Mouse (Mus musculus) gastrocnemius, postnatal 14 days (tissue): ENCODE results near the gene Nme4. TPM values are rescaled to one million over a fixed set of nuclear protein-coding genes. Genes with fewer than 3 reads are reported as not detected.
A peak's percentile ranks its signal among the peaks of the same experiment; 100 is the strongest.

Experiments used
- DNase-seq: peaks from one replicate; pipeline ENCODE4 v3.0.0; 2021; ENCODE audit warnings: mixed read lengths
- intact Hi-C: fragments of 180-260 bp; cut with DNase I; formaldehyde crosslinking; loops from one replicate; pipeline ENCODE4 v1.15.1; 2025; ENCODE audit warnings: low total_unique reads
- long read RNA-seq, 2 experiments: library from polyadenylated mRNA; stranded (forward); transcript quantifications; one replicate each; pipeline ENCODE4 v2.0.0; 2021
- total RNA-seq, 2 experiments: library from RNA; stranded (reverse); gene quantifications; 2 replicates each; pipeline ENCODE4 v1.2.3; 2021

Gene Nme4
- total RNA-seq: 1 to 10 TPM; 3.0 to 3.9 TPM
- long read RNA-seq, experiment 1, partial matches to known transcripts: 0 of 2 reads
- long read RNA-seq, experiment 1, other reads (novel, unspliced or antisense): 0 of 2 reads
- long read RNA-seq, experiment 2, partial matches to known transcripts: 0 of 3 reads
- long read RNA-seq, experiment 2, other reads (novel, unspliced or antisense): 0 of 3 reads

DNA sequence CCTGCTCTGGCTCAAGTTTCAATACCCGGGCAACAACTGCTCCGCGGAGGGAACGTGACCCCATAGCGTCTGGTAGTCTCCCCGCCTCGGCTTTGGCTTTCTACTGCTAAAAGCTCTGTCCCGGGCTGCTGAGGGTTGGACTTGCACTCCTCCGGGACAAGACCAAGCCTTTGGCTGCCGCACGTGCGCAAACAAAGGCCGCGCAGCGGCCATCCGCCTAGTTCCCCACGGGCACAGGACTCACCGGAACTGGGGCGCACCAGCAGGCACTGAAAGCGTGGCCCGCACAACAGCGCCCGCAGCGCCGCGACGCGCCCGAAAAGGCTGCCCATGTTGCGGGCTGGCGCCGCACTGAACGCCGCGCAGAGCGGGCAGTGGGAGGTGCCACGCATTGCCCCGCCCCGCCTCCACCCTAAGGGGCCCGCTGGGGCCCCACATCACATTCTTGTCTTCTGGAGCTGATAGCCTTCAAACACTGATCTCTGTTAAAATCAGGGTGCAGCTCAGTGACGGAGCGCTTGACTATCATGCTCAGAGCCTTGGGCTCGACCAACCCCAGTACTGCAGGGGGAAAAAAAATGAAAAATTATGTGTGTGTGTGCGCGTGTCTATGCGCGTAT is at the start of gene Nme4:
Nme4 (minus strand) TSS at position 482 of the 620 bp plus-strand sequence.
- intact Hi-C loops: no loop called here
- DNase-seq: peak; percentile 34

DNA sequence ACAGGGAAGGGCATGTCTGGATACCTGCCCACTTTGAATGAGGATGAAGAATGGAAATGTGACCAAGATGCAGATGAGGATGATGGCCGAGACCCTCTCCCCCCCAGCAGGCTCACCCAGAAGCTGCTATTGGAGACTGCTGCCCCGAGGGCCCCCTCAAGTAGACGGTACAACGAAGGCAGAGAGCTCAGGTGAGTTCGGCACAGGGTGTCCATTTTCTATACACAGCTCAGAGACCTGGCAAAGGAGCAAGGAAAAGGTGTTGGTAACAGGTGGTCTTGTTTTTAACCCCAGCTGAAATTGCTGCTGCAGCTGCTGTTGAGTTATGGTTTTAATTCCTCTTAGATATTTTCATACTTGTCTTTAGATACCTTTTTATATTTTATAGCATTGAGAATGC is 48.0 kb upstream of the Nme4 start:
- DNase-seq: no peak
- intact Hi-C loops: no loop called here

DNA sequence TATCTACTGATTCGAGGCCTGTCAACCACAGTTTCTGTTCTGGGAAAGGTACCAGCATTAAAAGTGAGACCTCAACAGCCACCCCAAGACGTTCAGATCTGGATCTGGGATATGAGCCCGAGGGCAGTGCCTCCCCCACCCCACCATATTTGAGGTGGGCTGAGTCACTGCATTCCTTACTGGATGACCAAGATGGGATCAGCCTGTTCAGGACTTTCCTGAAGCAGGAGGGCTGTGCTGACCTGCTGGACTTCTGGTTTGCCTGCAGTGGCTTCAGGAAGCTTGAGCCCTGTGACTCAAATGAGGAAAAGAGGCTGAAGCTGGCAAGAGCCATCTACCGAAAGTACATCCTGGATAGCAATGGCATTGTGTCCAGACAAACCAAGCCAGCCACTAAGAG is 47.4 kb upstream of the Nme4 start:
- no peak for DNase-seq
- intact Hi-C loops: no loop called here

DNA sequence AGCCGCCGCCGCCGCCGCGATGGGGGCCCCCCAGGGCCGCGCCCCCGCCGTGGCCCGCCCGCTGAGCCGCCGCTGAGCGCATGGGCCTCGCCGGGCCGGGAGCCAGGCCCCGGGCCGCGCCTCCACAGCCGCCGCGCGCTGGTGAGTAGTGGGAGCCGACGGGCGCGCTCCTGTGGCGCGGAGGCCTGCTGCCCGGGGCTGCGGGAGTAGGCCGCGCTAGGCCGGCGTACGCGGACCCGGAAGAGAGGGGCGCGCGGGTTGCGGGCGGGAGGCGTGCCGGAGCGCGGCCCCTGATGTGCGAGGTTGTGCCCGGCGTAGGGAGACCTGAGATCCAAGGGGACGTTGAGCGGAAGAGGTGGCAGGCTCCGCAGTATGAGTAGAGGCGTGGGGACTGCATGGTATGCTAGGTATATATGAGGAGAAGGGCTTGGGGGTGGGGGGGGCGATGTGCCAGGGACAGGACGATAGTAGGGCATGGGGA is 43.5 kb upstream of the Nme4 start:
- intact Hi-C loops: loop anchor here (10.0 kb wide), 1 partner anchor 106 kb away; the partner anchor contains the start of gene Fam234a
- DNase-seq: peak; percentile 62

DNA sequence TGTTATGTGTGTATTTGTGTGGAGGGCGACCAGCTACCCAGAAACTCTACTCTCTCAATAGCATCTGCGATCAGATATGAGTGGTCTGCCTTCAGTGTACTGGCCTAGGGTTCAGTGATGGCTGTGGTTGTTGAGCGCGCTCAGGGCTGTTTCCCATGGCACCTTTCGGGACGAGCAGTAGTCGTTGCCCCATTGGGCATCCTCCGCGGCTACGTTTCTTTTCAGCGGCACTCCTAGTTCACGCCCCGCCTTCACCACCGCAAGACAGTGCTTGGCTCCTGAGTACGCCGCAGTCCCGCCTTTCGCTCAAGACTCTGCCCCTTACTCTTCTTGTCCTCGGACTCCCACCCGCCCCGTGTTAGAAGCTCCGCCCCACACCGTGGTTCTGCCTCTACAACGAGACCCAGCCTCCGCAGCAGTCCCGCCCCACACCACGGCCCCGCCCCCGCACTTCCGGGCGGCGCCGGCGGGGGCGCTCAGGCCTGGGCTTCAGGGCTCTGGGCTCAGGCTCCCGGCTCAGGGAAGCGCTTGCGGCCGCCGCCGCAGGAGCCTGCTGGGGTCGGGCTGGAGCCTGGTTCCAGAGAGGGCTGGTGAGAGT is 42.9 kb upstream of the Nme4 start, which contains the start of gene Axin1:
Axin1 (plus strand) TSS at position 450 of the 598 bp plus-strand sequence.
- peak; percentile 91 for DNase-seq
- intact Hi-C loops: loop anchor here (10.0 kb wide), 1 partner anchor 106 kb away; the partner anchor contains the start of gene Fam234a

DNA sequence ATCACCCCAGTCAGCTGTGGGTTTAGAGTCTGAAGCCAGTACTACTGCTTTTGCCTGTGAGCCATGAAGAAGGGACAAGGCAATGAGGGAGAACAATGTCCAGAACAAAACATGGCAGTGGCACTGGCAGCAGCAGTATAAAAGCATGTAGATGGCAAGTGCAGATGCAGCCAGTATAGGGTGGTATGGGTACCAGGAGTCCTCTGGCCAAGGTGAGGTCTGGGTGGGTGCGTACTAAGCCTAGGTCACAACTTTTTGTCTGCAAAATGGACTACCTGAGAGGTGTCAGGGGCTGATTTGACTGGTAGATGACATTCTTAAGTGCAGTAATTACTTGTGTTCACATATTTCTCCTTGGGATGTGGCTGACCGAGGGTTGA is 42.3 kb upstream of the Nme4 start:
- intact Hi-C loops: loop anchor here (10.0 kb wide), 1 partner anchor 107 kb away; the partner anchor contains the start of gene Fam234a
- no peak for DNase-seq

DNA sequence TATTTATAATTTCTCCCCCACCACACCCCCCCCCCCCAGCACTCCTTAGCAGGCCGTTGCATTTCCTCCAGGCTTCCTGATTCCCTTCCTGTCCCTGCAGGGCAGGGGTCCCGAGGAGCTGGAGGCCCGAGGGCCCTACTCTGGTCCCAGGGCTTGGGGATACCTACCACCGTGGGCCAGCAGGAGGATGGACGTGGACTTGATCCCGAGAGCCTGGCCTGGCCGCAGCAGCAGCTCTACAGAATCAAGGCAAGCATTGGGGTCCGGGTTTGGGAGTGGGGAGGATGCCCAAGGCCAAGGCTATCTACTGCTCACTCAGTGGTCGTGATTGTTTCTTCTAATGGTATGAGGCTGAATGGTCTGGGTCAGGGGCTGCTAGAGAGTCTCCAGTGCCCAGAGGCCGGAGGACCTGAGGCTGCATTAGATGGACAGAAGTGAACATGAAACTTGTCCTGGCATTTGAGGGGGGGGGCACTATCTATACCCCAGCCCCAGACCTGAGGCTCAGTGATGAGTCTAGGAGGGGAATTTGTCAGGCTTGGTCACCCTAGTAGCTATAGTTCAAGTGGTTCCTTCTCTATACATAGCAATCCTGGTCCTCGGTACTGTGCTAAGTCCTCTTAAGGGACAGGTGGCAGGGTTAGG is 41.8 kb upstream of the Nme4 start:
- intact Hi-C loops: loop anchor here (10.0 kb wide), 1 partner anchor 108 kb away; the partner anchor contains the start of gene Fam234a

DNA sequence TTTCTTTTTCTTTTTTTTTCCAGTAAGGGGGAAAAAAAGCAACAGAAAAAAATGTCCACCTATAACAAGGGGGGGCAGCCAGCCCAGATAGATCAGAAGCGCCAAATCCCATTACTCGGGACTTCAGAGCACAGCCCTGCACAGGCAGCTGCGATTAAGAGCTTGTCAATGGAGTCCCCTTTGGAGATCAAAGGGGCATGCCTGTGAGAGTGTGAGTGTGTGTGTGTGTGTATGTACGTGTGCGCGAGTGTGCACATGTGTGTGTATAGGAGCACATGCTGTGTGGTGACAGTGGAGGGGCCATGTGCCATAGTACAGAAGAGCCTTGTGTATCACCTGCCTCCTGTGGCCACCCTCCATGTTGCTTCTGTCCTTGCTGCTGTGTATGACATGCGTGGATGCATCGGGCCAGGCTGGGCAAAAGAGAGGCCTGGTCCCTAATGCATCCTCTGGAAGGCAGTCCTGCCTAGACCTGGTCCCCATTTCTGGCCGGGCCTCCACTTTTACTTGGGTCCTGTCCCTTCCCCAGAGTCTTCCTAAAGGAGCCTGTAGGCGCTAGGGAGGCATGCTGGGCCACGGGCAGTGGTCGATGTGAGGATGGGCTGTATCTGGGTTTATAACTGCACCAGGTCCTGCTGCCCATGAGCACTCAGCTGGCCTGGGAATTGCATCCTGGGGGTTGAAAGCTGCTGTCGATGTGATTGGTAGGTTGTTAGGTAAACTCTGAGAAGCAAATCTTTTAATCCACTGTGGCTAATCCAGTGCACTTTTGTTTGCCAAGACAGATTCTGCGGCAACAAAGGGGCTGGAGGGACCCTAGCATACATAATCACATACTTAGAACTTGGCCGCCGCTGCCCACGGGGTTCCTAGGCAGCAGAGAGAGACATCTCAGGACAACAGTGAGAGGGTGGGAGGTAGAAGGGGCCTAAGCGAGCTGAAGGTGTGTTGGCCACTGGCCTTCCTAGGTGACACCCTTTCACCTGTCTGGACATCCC is 36.8 kb upstream of the Nme4 start:
- DNase-seq: no peak
- intact Hi-C loops: loop anchor here (10.0 kb wide), 1 partner anchor 113 kb away; the partner anchor contains the start of gene Fam234a

More for the DNA sequence above, 41.8 kb upstream of the Nme4 start:
- no peak for DNase-seq

DNA sequence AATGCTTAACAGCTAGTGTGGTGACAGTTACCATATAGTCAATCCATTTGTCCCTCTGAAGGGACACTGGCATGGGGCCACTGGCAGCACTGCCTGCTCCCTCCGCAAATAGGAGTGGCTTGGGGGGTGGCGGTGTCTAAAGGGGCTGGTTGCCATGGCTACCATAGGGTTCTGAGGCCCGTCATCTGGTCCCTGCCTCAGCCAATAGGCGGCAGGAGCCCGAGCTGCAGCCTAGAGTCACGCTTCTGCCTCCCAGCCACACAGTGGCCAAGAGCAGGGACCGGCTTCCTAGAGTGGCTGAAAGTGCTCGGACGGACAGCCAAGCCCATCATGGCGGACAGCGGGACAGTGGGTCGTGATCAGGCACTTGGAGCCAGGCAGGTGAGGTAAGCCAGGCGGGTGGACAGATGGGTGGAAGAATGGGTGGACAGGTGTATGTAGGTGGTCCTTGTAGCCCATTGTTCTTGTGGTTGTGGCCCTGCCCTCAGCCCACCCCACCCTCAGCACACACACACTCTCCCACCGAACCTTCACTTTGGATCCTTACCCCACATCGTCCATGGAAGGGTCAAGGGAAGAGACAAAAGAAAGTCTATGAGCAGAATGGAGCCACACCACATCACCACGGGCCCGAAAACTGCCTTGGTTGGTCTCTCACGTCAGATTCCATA is 35.8 kb upstream of the Nme4 start:
- intact Hi-C loops: loop anchor here (10.0 kb wide), 1 partner anchor 114 kb away; the partner anchor contains the start of gene Fam234a

DNA sequence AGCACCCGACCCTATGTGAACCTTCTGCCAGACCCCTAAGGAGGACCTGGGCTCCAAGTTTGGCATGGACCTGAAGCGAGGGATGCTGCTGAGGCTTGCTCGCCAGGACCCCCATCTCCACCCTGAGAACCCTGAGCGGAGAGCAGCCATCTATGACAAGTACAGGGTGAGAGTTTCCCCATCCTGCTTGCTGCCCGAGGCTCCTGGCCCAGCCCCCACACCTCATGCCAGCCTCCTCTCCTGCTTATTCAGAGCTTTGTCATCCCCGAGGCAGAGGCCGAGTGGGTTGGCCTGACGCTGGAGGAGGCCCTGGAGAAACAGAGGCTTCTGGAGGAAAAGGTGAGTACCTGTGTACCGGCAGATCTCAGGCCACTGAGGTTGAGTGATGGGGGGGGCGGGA is 29.8 kb upstream of the Nme4 start:
- intact Hi-C loops: no loop called here
- no peak for DNase-seq

More for the DNA sequence above, 35.8 kb upstream of the Nme4 start:
- DNase-seq: no peak

DNA sequence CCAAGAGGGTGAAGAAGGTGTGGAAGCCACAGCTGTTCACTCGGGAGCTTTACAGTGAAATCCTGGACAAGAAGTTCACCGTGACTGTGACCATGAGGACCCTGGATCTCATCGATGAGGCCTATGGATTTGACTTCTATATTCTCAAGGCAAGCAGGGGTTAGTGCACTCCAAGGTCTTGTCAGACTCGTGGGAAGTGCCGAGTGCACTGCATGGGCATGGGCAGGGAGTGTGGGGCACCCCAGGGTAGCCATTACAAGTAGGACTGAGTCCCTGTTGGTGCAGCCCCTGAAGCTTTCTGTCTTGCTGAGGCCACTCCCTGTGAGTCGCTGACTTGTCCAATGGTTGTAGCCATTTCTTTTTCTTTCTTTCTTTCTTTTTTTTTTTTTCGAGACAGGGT is 29.2 kb upstream of the Nme4 start:
- DNase-seq: no peak
- intact Hi-C loops: no loop called here

DNA sequence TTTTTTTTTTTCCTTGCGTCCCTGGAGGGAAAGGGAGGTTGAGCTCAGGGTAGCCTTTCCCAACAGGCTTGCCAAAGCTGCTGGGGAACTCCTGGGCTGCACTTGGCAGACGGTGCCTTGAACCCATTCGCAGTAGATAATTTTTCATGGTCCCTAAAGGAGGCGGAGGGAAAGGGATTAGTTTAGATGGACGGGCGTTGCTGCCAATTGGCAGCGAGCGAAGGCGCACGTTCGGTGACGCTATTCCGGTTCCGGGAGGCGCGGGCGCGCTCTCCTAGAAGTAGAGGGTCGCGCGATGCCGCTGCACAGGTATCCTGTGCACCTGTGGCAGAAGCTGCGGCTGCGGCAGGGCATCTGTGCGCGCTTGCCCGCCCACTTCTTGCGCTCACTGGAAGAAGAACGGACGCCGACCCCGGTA is 27.9 kb upstream of the Nme4 start, which contains the start of gene Mrpl28:
Mrpl28 (plus strand) TSS at position 234 of the 418 bp plus-strand sequence.
- intact Hi-C loops: no loop called here
- peak; percentile 94 for DNase-seq

DNA sequence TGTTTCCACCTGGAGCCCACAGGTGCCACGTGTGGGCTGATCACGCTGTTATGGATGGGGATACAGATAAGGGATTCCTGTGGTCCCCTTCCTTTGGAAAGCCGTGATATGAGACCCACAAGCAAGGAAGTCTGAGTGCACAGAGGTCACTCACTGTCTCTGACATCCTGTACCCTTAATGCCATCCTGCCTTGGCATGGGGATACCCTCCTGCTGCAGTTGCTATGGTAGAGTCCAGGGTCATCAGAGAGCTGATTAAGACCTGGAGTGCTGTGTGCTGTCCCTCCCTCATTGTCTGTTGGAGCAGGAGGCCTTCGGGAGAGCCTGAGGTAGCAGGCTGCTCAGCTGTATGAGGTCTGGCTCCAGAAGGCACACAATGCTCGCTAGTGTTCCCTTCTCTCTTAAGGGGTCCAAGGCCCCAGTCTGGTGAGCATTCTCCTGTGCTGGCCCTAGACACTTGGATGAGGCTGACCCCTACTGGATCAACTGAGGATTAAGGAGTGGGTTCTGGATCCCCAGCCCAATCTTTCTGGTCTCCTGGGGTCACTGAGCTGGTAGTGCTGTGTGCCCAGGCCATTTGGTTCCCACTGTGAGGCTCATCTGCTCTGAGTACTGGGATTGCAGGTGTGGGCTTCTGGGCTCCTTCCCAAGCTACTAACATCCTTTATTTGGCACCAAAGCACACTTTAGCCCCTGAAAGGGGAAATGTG is 27.2 kb upstream of the Nme4 start:
- DNase-seq: no peak
- intact Hi-C loops: no loop called here

DNA sequence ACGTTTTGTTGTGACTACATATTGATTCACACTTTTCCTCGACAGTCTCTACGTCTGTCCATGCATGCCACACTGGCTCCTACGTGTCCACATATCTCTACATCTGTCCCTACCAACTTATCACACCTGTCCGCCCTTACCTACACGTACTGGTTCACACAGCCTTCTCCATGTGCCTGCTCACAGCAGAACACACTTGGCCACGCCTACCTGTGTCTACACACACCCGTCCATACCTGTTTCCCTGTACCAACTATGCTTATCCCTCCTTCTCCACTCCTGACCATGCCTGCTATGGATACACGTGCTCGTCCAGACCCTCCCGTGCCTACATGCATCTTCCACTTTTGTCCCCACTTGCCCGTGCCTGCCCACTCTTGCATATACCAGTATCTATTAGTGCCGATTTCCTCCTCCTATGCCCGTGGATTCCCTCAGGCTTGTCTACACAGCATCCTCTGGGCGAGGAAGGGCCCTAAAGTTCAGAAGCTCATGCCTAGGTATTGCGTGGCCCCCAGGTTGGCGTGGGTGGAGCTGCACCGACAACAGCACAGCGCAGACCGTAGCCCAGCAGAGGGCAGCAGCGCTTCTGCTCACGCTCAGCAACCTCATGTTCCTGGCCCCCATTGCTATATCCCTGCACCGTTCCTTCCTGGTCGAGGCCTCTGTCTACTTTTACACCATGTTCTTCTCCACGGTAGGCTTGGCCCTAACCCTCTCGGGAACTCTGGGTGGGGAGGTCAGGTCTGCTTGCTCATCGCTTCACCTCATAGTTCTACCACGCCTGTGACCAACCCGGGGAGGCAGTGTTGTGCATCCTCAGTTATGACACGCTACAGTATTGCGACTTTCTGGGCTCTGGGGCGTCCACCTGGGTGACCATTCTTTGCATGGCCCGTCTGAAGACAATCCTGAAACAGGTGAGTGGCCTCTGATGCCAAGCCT is 24.6 kb upstream of the Nme4 start:
- intact Hi-C loops: no loop called here
- DNase-seq: peak; percentile 52

DNA sequence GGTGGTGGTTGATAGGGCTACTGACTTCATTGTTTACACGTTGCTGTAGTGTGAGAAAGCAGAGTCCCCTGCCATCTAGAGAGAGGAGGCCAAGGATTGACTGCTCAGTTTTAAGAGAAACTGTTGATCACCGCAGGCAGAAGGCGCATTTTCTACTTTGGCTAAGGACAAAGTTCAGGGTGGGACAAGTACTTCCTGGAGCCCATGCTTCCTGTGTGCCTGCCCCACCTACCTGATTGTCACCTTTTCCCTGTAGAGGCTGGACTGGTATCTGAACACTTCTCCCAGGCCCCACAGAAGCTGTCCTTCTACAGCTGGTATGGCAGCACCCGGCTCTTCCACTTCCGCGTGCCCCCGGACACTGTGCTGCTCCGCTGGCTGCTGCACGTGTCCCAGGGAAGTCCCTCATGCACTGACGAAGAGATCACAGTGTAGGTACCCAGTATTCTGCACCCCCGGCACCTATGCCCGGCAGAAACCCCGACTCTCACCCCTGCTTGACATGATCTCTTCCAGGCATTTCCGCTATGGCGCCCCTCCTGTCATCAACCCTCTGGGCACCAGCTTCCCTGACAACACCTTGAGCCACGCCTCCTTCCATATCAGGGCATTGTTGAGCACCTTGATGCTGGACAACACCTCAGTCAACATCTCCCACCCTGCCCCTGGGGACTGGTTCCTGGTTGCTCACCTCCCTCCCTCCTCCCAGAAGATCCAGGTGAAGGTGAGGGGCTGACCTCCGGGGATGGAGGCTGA is 21.3 kb upstream of the Nme4 start:
- intact Hi-C loops: no loop called here
- DNase-seq: no peak
